Mouse (Mus musculus) left cerebral cortex, postnatal 4 days (tissue): ENCODE data around the gene Evi2. TPM values are rescaled to one million over a fixed set of nuclear protein-coding genes. Genes with fewer than 3 reads are reported as not detected.
A peak's percentile ranks its signal among the peaks of the same experiment; 100 is the strongest.

Experiments
- DNase-seq: peaks from one replicate; pipeline ENCODE4 v3.0.0-alpha.2; 2022
- intact Hi-C: fragments of 180-260 bp; cut with DNase I; formaldehyde crosslinking; loops from one replicate; pipeline ENCODE4 v1.15.1; 2025
- total RNA-seq, 2 experiments: library from RNA; stranded (reverse); gene quantifications; 2 replicates each; pipeline ENCODE4 v1.2.3; 2021

The Evi2 gene
- total RNA-seq, result not detected

GRCm38 (mm10) chr11:79530333-79530761, at the start of gene Evi2, which contains the start of gene Evi2a:
TSS of gene Evi2 (minus strand) at chr11:79530589.
TSS of gene Evi2a (minus strand) at chr11:79530609.
- intact Hi-C loops, result no loop called here
- DNase-seq, result no peak

- DNase-seq, result peak; percentile 77
- intact Hi-C loops, result loop anchor here (10.0 kb wide), 1 partner anchor 113 kb away; no protein-coding TSS in a partner anchor
Observed at GRCm38 (mm10) chr11:79577741-79578140, 47.4 kb upstream of the Evi2 start.

DNA sequence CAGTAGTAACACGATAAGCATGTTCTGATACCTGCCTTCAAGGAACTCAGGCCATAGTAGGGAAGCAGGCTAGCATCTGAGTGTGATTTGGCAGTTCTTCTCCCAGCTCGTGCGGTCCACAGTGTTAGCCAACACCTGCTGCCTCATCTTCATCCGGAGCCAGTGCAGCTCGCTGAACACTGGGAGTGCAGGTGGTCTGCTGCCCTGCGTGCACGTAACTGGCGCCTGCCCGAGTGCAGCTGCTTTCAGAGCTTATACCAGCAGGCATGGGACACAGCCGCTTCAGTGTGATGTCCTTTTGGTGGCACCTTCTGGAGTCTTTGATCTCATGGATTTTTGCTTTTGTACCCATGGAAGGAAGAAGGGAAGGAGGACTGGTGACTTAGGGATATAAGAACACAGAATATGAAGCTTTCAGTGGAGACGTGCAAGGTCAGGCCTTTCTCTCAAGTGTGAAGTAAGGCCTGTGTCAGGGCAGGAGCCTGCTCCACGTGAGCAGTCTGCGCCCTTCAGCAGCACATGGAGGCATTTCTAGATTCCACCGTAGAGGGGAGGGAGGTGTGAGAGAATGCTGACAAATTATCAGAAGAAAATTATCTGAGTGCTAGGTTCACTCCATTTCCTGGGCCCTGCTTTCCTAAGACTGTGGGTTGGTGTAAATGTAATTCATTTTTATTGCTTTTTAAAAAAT, 45.1 kb upstream of the Evi2 start:
- DNase-seq, result peak; percentile 50
- intact Hi-C loops, result loop anchor here (10.0 kb wide), 1 partner anchor 111 kb away; no protein-coding TSS in a partner anchor

GRCm38 (mm10) chr11:79573836-79574235, 43.4 kb upstream of the Evi2 start:
- intact Hi-C loops, result loop anchor here (10.0 kb wide), 1 partner anchor 109 kb away; no protein-coding TSS in a partner anchor
- no peak for DNase-seq

GRCm38 (mm10) chr11:79570319-79570718, 39.9 kb upstream of the Evi2 start:
- DNase-seq, result no peak
- intact Hi-C loops, result loop anchor here (10.0 kb wide), 1 partner anchor 106 kb away; no protein-coding TSS in a partner anchor

DNA sequence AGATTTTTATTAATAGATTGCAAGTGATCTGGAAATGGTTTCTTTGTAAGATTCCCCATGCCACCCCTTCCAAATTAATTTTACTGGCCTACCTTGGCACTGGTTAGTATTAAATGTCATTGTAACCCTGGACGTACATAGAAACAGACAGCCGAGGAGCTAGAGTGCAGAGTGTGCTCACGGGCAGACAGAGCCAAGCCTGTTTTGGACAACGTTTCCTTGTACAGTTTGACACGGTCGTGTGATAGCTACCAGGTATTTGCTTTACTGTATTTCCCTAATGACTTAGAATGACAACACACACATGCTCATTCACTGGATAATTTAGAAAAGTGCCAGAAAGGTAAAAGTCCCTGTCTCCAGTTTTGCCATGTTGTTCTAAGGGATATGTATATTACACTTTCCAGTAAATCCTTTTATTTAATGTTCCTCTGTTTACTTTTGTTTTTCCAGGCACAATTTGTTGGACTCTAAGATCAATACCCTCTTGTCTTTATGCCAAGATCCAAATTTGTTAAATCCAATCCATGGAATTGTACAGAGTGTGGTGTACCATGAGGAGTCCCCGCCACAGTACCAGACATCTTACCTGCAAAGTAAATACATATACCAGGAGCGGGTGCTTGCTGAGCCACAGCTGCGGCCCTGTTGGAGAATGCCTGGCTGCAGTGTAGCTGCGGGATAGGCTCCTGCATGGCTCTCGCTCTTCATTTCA, 38.0 kb upstream of the Evi2 start:
- no peak for DNase-seq
- intact Hi-C loops, result loop anchor here (10.0 kb wide), 1 partner anchor 324 kb away; no protein-coding TSS in a partner anchor

- DNase-seq, result no peak
- intact Hi-C loops, result loop anchor here (10.0 kb wide), 1 partner anchor 322 kb away; no protein-coding TSS in a partner anchor
Observed at GRCm38 (mm10) chr11:79566947-79567346, 36.6 kb upstream of the Evi2 start.

DNA sequence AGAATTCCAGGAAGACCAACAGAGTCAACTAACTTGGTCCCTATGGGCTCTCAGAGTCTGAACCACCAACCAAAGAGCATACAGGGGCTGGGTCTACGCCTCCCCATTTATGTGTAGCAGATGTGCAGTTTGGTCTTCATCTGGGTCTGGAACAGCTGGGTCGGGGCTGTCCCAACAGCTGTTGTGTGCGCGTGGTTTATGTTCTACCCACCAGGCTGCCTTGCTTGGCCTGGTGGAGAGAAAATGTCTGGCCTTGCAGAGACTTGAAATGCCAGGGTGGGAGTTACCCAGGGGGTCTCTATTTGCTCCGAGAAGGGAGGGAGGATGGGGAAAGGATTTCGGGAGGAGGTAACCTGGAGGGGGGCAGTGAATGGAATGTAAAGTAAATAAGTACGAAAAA, 33.1 kb upstream of the Evi2 start:
- intact Hi-C loops, result loop anchor here (10.0 kb wide), 1 partner anchor 319 kb away; no protein-coding TSS in a partner anchor
- DNase-seq, result no peak

DNA sequence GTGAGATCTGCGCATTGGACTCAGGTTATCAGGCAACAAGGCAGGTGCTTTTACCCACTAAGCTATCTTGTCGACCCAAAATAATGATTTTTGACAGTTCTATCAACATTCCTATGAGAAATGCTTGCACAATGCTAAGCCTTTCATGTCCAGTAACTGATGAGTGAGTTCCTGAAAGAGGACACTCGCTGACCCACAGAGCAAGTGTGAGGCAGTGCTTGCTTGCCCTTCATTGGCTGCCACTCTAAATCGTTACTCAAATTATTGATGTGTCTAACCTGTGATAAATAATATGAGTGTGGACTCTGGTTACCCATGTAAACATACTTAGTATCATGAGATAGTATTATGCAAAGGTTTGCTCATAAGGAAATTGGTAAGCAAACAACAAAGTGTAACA, 30.1 kb upstream of the Evi2 start:
- intact Hi-C loops, result loop anchor here (10.0 kb wide), 1 partner anchor 316 kb away; no protein-coding TSS in a partner anchor
- no peak for DNase-seq

DNA sequence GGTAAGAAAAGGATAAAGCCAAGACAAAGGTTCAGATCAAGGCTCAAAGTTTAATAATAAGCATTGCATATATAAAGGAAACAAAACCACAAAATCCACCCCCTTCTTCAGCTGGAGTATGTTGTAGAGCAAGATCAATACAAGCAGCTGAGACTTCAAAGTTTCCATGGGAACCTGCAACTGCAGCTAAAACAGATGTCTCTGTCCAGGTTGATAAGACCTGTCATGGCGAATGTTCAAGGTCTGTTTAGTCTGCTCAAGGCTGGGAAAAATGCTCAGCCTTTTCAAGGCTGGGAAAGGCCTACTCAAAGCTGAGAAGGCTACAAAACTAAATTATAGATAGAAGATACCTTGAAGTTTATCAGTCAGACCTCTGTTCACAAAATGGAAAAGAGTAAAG, 22.2 kb upstream of the Evi2 start:
- intact Hi-C loops, result no loop called here
- no peak for DNase-seq

DNA sequence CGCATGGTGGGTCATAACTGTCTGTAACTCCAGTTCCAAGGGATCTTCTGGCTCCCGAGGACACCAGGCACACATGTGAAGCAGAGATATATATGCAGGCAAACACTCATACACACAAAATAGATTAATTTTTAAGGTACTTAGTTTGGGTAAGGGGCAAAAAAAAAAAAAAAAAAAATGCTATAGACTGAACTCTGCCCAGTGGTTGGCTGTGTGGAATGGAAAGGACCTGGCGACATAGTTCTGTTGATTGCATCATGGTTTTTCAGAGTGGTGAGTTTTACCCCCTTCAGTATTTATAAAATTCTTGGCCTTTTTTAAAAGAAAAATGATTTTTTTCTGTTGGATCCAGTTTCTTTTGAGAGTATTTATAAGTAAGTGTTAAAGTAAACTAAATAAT, 5.9 kb upstream of the Evi2 start:
- DNase-seq, result no peak
- intact Hi-C loops, result no loop called here

DNA sequence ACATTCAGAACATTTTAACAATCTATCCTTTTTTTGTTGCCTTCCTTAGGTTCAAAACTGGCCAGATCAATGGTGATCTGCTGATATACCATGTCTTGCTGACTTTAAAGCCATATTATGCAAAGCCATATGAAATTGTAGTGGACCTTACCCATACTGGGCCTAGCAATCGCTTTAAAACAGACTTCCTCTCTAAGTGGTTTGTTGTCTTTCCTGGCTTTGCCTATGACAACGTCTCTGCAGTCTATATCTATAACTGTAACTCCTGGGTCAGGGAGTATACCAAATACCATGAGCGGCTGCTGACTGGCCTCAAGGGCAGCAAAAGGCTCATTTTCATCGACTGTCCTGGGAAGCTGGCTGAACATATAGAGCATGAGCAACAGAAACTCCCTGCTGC, 5.2 kb upstream of the Evi2 start:
- intact Hi-C loops, result no loop called here
- DNase-seq, result no peak

DNA sequence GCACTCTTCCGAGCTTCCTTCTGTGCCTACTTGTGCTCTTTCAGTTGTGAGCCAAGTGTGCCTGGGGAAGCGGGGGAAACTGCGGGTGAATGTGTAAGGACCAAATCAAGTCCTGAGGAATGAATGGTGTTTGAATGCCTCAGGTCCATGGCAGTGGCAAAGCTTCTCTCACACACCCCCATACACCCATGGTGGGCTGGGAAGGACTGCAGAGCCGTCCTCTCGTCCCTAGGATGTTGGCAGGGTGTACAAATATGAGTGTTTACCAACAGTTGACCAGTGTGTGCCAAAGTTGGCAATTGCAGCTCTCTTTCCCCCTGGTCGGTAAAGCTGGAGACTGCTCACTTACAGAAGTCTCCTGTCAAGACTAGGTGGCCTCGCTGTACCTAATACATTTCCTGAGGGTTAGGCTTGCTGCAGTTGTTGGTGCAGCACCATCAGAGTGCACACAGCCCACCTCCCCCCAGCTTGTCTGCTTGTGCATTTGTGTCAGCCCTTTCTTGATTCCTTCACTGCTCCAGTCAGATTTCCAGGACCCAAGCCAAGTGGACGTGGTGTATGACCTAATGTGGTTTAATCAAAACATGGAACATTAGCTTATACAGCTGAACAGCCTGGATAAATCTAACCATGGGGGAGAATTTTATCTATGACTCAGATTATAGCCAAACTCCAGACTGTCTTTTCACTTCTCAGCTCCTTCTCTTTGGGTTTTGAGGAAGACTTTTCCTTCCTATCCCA, 3.7 kb upstream of the Evi2 start:
- peak; percentile 37 for DNase-seq
- intact Hi-C loops, result no loop called here

DNA sequence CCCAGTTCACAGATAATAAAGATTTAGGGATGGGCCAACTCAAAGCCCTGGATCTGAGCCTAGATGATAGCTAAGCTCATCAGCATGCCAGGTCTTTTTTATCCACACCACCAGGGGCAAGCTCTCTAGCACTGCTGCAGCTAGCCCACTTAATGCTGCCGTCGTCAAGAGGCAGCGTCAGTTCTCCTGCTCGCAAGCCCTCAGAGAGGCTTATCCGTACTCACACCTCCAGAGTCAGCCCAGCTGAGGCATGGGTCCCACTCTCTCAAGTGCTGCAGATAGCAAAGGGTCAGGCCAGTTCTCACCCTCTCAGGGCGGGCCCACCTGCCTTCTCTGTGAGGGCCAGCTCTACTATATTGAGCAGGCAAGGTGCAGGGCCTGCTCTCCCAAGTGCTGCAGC, 2.9 kb upstream of the Evi2 start:
- no peak for DNase-seq
- intact Hi-C loops, result no loop called here

GRCm38 (mm10) chr11:79531485-79531884, 1.1 kb upstream of the Evi2 start:
- intact Hi-C loops, result no loop called here
- DNase-seq, result no peak

- intact Hi-C loops, result no loop called here
- DNase-seq, result no peak
Observed at GRCm38 (mm10) chr11:79530774-79531173, 385 bp upstream of the Evi2 start.

DNA sequence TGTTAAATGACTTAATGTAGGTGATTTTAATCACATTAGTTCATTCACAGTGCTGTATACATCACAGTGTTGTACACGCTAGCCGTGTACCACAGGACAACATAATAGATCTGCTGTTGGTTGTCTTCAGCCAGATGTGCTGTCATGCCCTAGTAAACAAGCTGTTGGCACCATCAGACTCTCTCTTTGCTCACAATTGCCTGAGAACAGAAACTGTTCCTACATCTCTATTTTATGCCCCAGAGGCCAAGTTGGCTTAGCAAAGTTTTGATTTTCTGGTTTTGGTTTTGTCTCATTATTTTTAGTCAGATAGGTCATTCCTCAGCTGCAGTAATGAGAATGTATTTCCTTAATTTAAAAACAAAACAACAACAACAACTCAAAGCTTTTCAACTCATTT, 653 bp downstream of the Evi2 start:
- DNase-seq, result no peak
- intact Hi-C loops, result no loop called here

DNA sequence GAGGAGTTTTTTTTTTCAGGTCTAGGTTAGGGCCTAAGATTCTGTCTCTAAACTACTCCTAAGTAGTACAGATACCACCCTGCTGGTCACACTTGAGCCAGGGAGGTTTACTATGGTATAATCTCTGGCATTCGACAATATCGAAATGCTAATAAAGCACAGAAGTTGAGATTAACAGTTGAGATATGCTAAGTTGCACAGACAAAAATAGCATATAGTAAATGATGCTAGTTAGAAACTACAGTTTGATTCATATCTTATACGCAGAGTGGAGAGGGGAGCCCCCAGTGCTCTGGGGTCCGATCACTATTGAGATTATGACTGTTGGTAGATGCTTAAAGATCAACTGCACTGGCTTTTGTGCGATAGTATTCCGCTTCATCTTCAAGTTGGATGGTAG, 1.2 kb downstream of the Evi2 start:
- intact Hi-C loops, result no loop called here
- no peak for DNase-seq

- DNase-seq, result no peak
- intact Hi-C loops, result no loop called here
Observed at GRCm38 (mm10) chr11:79528601-79529000, 1.8 kb downstream of the Evi2 start.

DNA sequence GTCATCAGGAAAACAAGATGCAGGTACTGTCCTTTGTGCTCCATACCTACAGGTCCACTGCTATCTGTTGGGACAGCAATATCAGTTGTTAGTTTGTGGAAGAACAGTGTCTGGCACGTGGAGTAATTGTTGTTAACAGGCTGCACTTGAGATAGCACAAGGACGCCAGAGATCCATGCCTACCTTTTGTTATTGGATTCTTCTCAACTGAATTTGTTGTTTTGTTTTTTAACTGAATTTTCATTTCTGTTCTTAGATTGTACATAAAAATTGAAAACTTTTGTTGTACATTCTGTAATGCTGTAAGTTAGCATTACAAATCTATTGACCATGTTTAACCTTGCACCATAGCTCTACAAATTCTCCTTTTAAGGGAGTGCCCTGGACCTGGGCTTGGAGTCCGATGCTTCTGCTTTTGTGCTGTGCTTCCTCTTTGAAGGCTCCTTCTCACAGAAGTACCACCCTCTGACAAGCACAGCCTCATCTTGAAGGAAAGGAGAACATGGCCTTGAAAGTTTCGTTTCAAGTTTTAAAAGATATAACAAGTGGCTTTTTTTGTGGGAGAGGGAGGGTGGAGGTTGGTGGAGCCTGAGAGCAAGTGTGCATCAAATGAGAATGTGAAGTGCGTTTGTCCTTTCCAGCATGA, 2.5 kb downstream of the Evi2 start:
- DNase-seq, result no peak
- intact Hi-C loops, result no loop called here
